Mouse (Mus musculus) testis, postnatal 14 days (tissue): ENCODE measurements at regions not wholly inside any gene's neighbourhood (a gene's known extent, or its start where the extent isn't known, plus 50 kb on each side); places are given as distances from the start of the nearest gene placed in this dataset.

ENCODE experiments used
- DNase-seq: peaks from one replicate; pipeline ENCODE4 v3.0.0; 2021; ENCODE audit warnings: low spot score

- no peak for DNase-seq
Observed at GRCm38 (mm10) chr3:52859848-52860247, 157.2 kb downstream of the Cog6 start.

DNA sequence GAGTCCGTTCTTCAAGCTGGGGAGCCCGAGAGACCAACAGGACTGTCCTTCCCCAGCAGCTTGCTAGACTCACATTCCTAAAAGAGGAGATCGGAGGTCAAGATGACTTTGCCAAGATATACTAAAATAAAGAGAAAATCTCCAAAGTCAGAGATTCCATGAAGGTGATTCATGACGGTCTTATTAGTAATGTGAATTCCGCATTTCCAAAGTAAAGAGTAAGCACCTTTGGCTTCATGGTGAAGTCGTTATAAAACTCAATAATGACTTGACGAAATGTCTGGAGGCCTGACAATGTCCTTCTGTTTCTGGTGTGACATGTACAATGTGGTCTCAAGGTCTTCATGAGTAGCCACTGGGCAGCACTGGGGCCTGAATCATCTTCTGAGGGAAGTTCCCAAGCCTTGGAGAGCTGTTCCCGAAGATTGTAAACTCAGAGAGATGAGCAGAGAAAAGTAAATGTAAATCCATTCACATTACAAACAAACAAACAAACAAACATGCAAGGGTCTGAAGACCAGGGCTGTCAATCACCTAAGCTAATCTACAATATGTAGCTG is 157.7 kb downstream of the Cog6 start:
- no peak for DNase-seq

GRCm38 (mm10) chr3:52858259-52858658 is 158.8 kb downstream of the Cog6 start:
- DNase-seq: no peak

DNA sequence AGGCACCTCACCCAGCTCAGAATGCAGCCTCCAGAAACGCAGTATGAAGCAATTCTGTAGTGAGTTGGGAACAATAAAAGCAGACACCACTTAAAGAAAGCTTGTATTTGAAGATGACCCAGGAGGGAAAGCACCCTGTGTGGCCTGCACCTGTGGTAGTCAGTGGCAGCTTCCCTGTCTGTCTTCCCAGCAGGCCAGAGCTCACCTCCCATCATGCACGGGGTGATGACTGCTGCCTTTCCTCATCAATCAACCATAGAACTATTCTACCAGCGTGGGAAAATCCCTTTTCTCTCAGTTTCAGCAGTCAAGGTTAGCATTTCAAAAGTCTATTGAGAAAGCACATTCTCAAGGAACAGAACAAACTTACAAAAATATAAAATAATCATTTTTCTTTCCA is 160.0 kb downstream of the Cog6 start:
- no peak for DNase-seq

GRCm38 (mm10) chr3:52854560-52854959 is 162.5 kb downstream of the Cog6 start:
- no peak for DNase-seq

- no peak for DNase-seq
Observed at GRCm38 (mm10) chr3:52853126-52853525, 163.9 kb downstream of the Cog6 start.

- DNase-seq: no peak
Observed at GRCm38 (mm10) chr3:52845166-52845565, 171.9 kb downstream of the Cog6 start.

GRCm38 (mm10) chr3:52843998-52844397 is 173.0 kb downstream of the Cog6 start:
- peak; percentile 74 for DNase-seq

GRCm38 (mm10) chr3:52842866-52843425 is 174.1 kb downstream of the Cog6 start:
- no peak for DNase-seq

DNA sequence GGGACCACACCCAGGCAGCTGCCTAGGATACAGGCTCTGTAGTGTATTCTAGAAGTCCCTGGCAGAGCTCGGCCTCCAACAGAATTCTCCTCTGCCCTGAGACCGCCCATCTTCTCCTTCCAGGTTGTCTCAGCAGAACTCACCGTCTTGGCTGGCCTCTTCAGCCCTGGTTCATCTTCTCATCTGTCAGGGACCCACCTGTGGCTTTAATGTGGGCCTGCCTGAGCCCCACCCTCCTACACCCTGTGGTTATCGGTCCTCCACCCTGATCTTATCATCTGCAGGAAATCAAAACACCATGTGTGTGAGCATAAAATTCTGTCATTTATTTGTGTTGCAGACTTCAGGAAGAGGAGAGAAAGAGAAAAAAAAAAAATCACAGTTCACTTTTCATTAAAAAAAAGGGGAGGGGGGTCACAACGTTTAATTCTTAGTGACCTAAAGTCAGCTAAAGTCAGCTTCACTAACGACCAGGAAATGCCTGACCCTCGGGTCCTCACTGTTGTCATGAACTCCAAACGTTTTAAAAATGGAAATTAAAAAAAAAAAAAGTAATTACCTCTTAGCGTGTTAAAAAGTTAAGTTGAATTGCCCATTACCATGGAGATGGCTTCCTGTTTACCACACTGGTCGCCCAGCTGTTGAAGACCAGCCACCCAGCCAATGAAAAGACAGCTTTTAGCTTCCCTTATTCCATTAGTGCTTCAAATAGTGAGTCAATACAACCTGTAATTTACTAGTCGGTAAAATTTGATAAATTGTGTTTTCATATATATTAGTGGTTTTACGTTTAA is 176.7 kb downstream of the Cog6 start:
- DNase-seq: no peak

DNA sequence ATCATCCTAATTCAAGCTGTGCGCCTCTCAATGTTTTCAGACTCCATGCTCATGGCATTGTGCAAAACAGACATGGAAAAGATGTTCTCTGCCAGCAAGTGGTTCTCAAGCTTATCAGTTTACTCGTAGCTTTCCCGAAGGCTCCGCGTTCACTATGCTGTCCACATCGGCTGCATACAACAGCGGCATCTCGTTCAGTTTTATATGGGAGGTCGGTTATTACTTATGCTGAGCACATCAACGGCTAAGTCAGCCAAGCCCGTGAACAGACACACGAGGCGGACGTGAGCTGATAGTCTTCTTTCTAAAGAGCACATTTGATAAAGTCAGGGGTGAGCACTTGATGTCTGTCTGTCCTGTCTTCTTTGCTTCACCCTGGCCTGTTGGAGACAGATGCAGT is 179.0 kb downstream of the Cog6 start:
- no peak for DNase-seq

- no peak for DNase-seq
Observed at GRCm38 (mm10) chr3:52837527-52837926, 179.5 kb downstream of the Cog6 start.

- no peak for DNase-seq
Observed at GRCm38 (mm10) chr3:52836780-52837179, 180.3 kb downstream of the Cog6 start.

GRCm38 (mm10) chr3:52832421-52832820 is 184.6 kb downstream of the Cog6 start:
- DNase-seq: no peak

DNA sequence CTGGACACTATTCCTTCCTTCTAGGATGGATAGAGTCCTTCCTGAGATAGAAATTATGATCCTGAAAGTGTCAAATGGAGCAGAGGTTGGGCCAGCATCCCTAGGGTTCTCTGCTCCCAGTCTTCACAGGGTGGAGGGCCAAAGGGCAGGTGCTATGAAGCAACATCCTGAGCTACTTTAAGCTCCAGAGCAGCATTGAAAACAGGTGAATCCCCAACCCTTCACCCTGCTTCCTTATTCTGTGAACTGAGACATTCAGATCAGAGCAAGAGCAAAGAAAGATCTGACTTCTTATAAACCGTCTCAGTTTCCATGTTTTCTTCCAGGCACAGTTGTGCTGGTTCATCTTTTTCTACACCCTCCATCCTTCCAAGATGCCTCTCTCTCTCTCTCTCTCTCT is 185.1 kb downstream of the Cog6 start:
- no peak for DNase-seq

DNA sequence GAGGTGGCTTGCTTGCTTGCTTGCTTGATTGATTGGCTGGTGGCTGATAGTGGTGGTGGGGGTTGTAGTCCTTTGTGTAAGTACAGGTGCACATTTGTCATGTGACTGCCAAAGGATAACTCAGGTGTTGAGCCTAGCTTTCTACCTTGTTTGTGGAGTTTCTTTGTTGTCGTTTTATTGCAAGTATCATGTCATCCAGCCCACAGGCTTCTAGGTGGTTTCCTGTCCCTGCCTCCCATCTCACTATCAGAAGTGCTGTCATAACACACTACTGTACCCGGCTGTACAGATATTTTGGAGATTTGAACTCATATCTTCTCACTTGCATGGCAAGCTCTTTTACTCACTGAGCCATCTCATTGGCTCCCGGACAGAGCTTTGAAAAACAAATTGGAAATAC is 186.9 kb downstream of the Cog6 start:
- DNase-seq: no peak

- DNase-seq: no peak
Observed at GRCm38 (mm10) chr3:52829069-52829468, 188.0 kb downstream of the Cog6 start.

DNA sequence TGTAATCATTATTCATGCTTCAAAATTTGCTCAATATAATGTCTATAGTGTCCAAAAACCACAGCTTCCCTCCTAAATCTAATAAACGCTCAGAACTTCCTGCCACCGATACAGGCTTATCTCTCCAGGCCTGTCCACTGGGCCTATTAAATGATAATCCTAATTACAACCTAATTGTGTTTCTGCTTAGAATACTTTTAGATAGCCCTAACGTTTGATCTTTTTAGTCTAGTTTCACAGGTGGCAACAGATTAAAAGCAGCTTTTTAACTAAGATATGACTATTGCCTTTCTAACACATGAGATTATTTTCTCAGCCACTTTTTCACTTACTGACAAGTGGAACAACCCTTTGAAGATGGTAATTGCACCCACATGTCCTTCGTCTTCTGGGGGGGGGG is 188.6 kb downstream of the Cog6 start:
- DNase-seq: no peak

- no peak for DNase-seq
Observed at GRCm38 (mm10) chr3:52822848-52823247, 194.2 kb downstream of the Cog6 start.

DNA sequence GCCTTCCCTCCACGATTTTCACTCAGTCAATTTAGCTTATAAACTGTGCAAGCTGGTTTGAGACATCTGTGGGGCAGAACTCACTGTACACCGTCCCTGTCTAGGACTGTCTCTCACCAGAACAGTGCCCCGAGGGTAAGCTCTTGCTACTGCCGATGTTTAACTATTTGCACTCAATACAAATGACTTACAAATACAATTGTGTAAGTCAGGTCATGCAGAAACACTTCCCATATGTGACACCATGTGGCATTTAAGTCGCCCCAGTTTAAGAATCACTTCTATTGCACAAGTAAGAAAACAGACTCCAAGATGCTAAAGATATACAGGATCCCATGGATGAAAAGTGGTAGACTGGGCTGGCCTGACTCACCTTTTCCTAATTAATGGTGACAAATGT is 195.6 kb downstream of the Cog6 start:
- DNase-seq: no peak

DNA sequence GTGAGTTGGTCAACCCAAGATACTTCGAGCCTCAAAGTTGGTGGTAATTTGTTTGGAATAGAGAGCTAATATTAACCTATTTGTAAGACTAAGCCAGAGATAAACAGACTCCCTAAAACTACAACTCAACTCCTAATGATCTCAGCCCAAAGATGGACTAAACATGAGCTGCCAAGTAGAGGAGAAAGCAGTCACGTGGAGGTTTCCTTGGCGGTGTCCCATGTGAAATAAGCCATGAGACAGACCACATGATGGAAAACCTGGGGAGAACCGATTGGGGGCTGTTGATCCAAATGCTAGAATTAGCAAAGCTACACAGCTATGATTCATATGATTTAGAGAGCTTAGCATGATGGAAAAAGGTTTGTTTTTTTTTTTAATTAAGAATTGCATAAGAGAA is 198.6 kb downstream of the Cog6 start:
- no peak for DNase-seq

GRCm38 (mm10) chr3:52817416-52817815 is 199.6 kb downstream of the Cog6 start:
- DNase-seq: no peak

DNA sequence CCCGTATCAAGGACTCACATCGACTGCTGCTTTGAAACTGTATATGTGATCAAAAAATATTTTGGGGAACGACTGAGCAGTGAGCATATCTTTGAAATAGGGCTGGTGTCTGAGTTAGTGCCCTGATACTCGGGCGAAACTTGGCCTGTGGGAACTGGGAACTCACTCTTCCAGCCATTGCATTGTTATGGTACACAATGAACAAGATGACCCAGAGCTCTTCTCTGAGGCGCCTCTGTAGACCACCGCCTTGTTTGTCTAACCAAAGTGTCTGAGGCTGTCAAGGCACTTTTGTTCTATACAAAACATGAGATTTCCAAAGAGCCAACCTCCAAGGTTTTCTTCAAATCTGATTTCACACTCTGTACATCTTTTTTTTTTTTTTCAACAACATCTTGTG is 201.5 kb downstream of the Cog6 start:
- no peak for DNase-seq

DNA sequence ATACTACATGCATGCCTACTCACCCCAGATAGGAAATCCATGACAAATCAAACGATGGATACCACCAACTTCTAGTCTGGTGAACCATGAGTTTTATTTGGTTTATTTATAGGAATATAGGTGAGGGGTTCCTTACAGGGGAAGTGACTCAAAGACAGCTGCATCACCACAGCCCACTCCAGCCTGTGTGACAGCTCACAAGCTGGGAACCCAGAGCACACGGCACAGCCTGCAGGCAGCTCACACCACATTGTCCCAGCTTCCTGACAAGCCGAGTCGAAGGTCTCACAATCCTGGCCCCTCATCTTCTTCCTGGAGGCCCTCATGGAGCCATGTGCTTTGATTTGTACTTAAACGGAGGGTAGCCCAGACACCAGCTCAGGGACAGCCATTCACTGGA is 214.7 kb downstream of the Cog6 start:
- no peak for DNase-seq
